ENCODE assay signal across 8 mouse cellular contexts in genomic region chr15:103169612-103170315, GRCm38 (mm10). TPM values are rescaled to one million over a fixed set of nuclear protein-coding genes. Genes with fewer than 3 reads are reported as not detected.
DNase-seq lines count a peak whose midpoint lies in the region; ATAC-seq and TF ChIP-seq lines count a peak whose summit lies in the region.

No protein-coding gene starts in this region.

- DNase-seq in heart, adult 11 months, result peak; percentile 87
- DNase-seq in heart, postnatal 10 days, result no peak
- peak; percentile 84 for DNase-seq in mesoderm, embryonic 11.5 days (ENCODE audit: low read depth, low spot score)
- DNase-seq in urinary bladder, postnatal 25 days (ENCODE audit: low spot score), result no peak
- DNase-seq in adrenal gland, adult 2 months, result no peak

- H3K9me3 ChIP-seq in E14TG2a.4 (ENCODE audit: low read length), result no peaks in the 10 kb centered on the region
- no peaks in the 10 kb centered on the region for H3K9me3 ChIP-seq in forebrain, embryonic 15.5 days

- peak overlapping the region; percentile 89 for H3K4me2 ChIP-seq in forebrain, embryonic 15.5 days (replicated peaks)

- no peak for ATAC-seq in forebrain, embryonic 15.5 days (replicated peaks)
- ATAC-seq in erythroid progenitor cell, adult 5-6 weeks (replicated peaks; ENCODE audit: low FRiP score, poor library complexity, severe bottlenecking), result no peak

- peak overlapping the region; percentile 54 for H3K9ac ChIP-seq in forebrain, embryonic 15.5 days (replicated peaks)

- WGBS in forebrain, embryonic 15.5 days, result 1% methylated on average over 26 of the region's 26 CpGs

- intact Hi-C loops in heart, postnatal 10 days (cut with DNase I), result no loop called here

- peak overlapping the region; percentile 75 for H3K4me3 ChIP-seq in E14TG2a.4 (replicated peaks; ENCODE audit: low read length)
- H3K4me3 ChIP-seq in forebrain, embryonic 15.5 days, result peak overlapping the region; percentile 48

- no peaks in the 10 kb centered on the region for H3K36me3 ChIP-seq in E14TG2a.4 (ENCODE audit: insufficient read depth, low read length)
- H3K36me3 ChIP-seq in forebrain, embryonic 15.5 days, result no peaks in the 10 kb centered on the region

- TF ChIP-seq CTCF in E14TG2a.4 (conservative IDR thresholded peaks at IDR 0.05; ENCODE audit: low read length), result no peak

- no peak overlapping the region for H3K27ac ChIP-seq in forebrain, embryonic 15.5 days (replicated peaks)

- peaks cover 87% of the 10 kb centered on the region for H3K27me3 ChIP-seq in E14TG2a.4 (ENCODE audit: insufficient read depth, low read length)
- peaks cover 92% of the 10 kb centered on the region for H3K27me3 ChIP-seq in forebrain, embryonic 15.5 days

- peaks cover 61% of the 10 kb centered on the region for H3K4me1 ChIP-seq in E14TG2a.4 (replicated peaks; ENCODE audit: low read depth, low read length)
- H3K4me1 ChIP-seq in forebrain, embryonic 15.5 days, result peaks cover 24% of the 10 kb centered on the region

RNA-seq across cellular contexts. Expression of gene Smug1, which starts 2.9 kb away (rescaled TPM):
- 10 to 100 TPM; 13.7 to 16.1 TPM for total RNA-seq in heart, postnatal 10 days (2021)
- 24.7 and 26.8 TPM in 2 replicates for polyA plus RNA-seq in forebrain, embryonic 15.5 days (2015; fragmentation: Nextera tagmentation; extraction: Ambion mirVana)
- total RNA-seq in erythroid progenitor cell, adult 5-6 weeks (2015; ENCODE audit: low replicate concordance), result 3.6 TPM in 1 of 2 replicates, not detected in the other
- 0.26 and 0.91 TPM in 2 replicates for total RNA-seq in erythroid progenitor cell, adult 5-6 weeks (2017; ENCODE audit: low replicate concordance)
- total RNA-seq in adrenal gland, adult 2 months (2021), result 10 to 100 TPM; 11.0 to 16.7 TPM
- 16.6 and 17.1 TPM in 2 replicates for polyA plus RNA-seq in adrenal gland, adult 2 months (2012; rRNA removed)

Comparison
In these comparisons a context has a peak if more than half of its experiments do, and no peak if none do; other contexts are left out.
1. DNase-seq: peak in heart, adult 11 months (single experiment) and mesoderm, embryonic 11.5 days (single experiment); none in heart, postnatal 10 days (0 of 2), urinary bladder, postnatal 25 days (single experiment) and adrenal gland, adult 2 months (single experiment).